Comparison of ENCODE assay signal across 12 mouse cellular contexts in genomic region chr3:148448465-148448864, GRCm38 (mm10).
DNase-seq lines count a peak whose midpoint lies in the region; ATAC-seq and TF ChIP-seq lines count a peak whose summit lies in the region.
"Had no signal": no experiment of that assay in that cellular context is flagged by ENCODE, and none has a peak within 500 bp of the region (broad histone marks: within the 10 kb centered on the region; RNA-seq: fewer than 3 reads in every experiment).

No protein-coding gene starts in this region.

- H3K4me1 ChIP-seq in forebrain, embryonic 11.5 days (replicated peaks; ENCODE audit: control insufficient read depth, insufficient read depth, low read length) = no peaks in the 10 kb centered on the region; the same call in 1 of the 2 replicates
- 0 out of 2 replicates have a peak, but pooled peaks cover 7% of the 10 kb centered on the region for H3K4me1 ChIP-seq in forebrain, embryonic 10.5 days
- H3K4me1 ChIP-seq in hindbrain, embryonic 12.5 days = no peaks in the 10 kb centered on the region
- H3K4me1 ChIP-seq in midbrain, embryonic 12.5 days = peaks cover 4% of the 10 kb centered on the region; the same call in 1 of the 2 replicates
- H3K4me1 ChIP-seq in heart, embryonic 10.5 days = no peaks in the 10 kb centered on the region
- H3K4me1 ChIP-seq: kidney, embryonic 15.5 days; liver, embryonic 12.5 days had no signal

- no peaks in the 10 kb centered on the region for H3K27me3 ChIP-seq in forebrain, embryonic 11.5 days (ENCODE audit: control insufficient read depth, insufficient read depth, low read length)
- no peaks in the 10 kb centered on the region for H3K27me3 ChIP-seq in forebrain, embryonic 10.5 days (ENCODE audit: poor library complexity, severe bottlenecking)
- no peaks in the 10 kb centered on the region for H3K27me3 ChIP-seq in hindbrain, embryonic 12.5 days
- no peaks in the 10 kb centered on the region for H3K27me3 ChIP-seq in midbrain, embryonic 12.5 days
- no peaks in the 10 kb centered on the region; the same call in 1 of the 2 replicates for H3K27me3 ChIP-seq in heart, embryonic 10.5 days (ENCODE audit: insufficient read depth, poor library complexity, severe bottlenecking)
- H3K27me3 ChIP-seq: kidney, embryonic 15.5 days; liver, embryonic 12.5 days had no signal

- H3K36me3 ChIP-seq in forebrain, embryonic 11.5 days (ENCODE audit: control insufficient read depth, insufficient read depth, low read length) = no peaks in the 10 kb centered on the region
- H3K36me3 ChIP-seq in forebrain, embryonic 10.5 days (replicated peaks) = no peaks in the 10 kb centered on the region
- H3K36me3 ChIP-seq in hindbrain, embryonic 12.5 days = no peaks in the 10 kb centered on the region
- no peaks in the 10 kb centered on the region for H3K36me3 ChIP-seq in midbrain, embryonic 12.5 days
- H3K36me3 ChIP-seq in heart, embryonic 10.5 days = no peaks in the 10 kb centered on the region
- H3K36me3 ChIP-seq: kidney, embryonic 15.5 days; liver, embryonic 12.5 days had no signal

- WGBS in forebrain, embryonic 11.5 days = 33% methylated on average over 1 of the region's 1 CpGs
- 65% methylated on average over 1 of the region's 1 CpGs for WGBS in forebrain, embryonic 10.5 days
- WGBS in hindbrain, embryonic 12.5 days = 23% methylated on average over 1 of the region's 1 CpGs
- WGBS in midbrain, embryonic 12.5 days = 20% methylated on average over 1 of the region's 1 CpGs
- whole genome bisulfite sequencing in heart, embryonic 10.5 days = 76% methylated on average over 1 of the region's 1 CpGs

- no peak overlapping the region for H3K27ac ChIP-seq in forebrain, embryonic 11.5 days (ENCODE audit: low read depth, low read length)
- H3K27ac ChIP-seq in forebrain, embryonic 10.5 days = no peak overlapping the region
- no peak overlapping the region for H3K27ac ChIP-seq in hindbrain, embryonic 12.5 days
- H3K27ac ChIP-seq in midbrain, embryonic 12.5 days (replicated peaks) = no peak overlapping the region
- no peak overlapping the region for H3K27ac ChIP-seq in heart, embryonic 10.5 days
- H3K27ac ChIP-seq: kidney, embryonic 15.5 days; liver, embryonic 12.5 days had no signal

- no peak for TF ChIP-seq CTCF in brain, embryonic 14.5 days (IDR thresholded peaks at IDR 0.05; ENCODE audit: borderline replicate concordance, extremely low read depth, insufficient read depth, insufficient read length)

- H3K9ac ChIP-seq in forebrain, embryonic 11.5 days (ENCODE audit: low read length) = no peak overlapping the region
- H3K9ac ChIP-seq in hindbrain, embryonic 12.5 days = no peak overlapping the region
- H3K9ac ChIP-seq in midbrain, embryonic 12.5 days (replicated peaks) = no peak overlapping the region
- H3K9ac ChIP-seq: kidney, embryonic 15.5 days; liver, embryonic 12.5 days had no signal

- no peak overlapping the region for H3K4me2 ChIP-seq in forebrain, embryonic 11.5 days (ENCODE audit: low read depth, low read length, severe bottlenecking)
- no peak overlapping the region for H3K4me2 ChIP-seq in hindbrain, embryonic 12.5 days (replicated peaks)
- H3K4me2 ChIP-seq in midbrain, embryonic 12.5 days (replicated peaks) = no peak overlapping the region
- H3K4me2 ChIP-seq: kidney, embryonic 15.5 days; liver, embryonic 12.5 days had no signal

- ATAC-seq in forebrain, embryonic 11.5 days (replicated peaks; ENCODE audit: low FRiP score) = peak; percentile 89
- ATAC-seq in hindbrain, embryonic 12.5 days (ENCODE audit: low FRiP score) = peak; percentile 87
- peak; percentile 92 for ATAC-seq in midbrain, embryonic 12.5 days (ENCODE audit: low FRiP score, low read depth)
- ATAC-seq: liver, embryonic 12.5 days had no signal

- no peak for TF ChIP-seq POLR2A in brain, embryonic 14.5 days (IDR thresholded peaks at IDR 0.05; ENCODE audit: borderline replicate concordance, extremely low read depth, insufficient read depth, insufficient read length, poor library complexity, severe bottlenecking)

- DNase-seq in forebrain, embryonic 11.5 days (ENCODE audit: low spot score) = no peak
- DNase-seq in forebrain, embryonic 10.5 days (ENCODE audit: extremely low spot score, low spot score) = no peak
- peak; percentile 88 for DNase-seq in brain, embryonic 14.5 days (ENCODE audit: low read depth)
- no peak for DNase-seq in heart, embryonic 10.5 days (ENCODE audit: low spot score)
- DNase-seq in left cerebral cortex, postnatal 10 days (ENCODE audit: extremely low spot score in 1 of 2, low spot score in 2 of 2) = no peak
- no peak for DNase-seq in heart, postnatal 14 days
- DNase-seq: cerebellum, postnatal 36 days; thymus, postnatal 4 days had no signal

- intact Hi-C loops in left cerebral cortex, postnatal 10 days (cut with DNase I) = no loop called here
- intact Hi-C loops in heart, postnatal 14 days (cut with DNase I) = no loop called here

- no peaks in the 10 kb centered on the region for H3K9me3 ChIP-seq in forebrain, embryonic 11.5 days (ENCODE audit: control insufficient read depth, low read length)
- no peaks in the 10 kb centered on the region for H3K9me3 ChIP-seq in forebrain, embryonic 10.5 days
- no peaks in the 10 kb centered on the region for H3K9me3 ChIP-seq in hindbrain, embryonic 12.5 days (replicated peaks)
- H3K9me3 ChIP-seq in midbrain, embryonic 12.5 days = no peaks in the 10 kb centered on the region
- no peaks in the 10 kb centered on the region for H3K9me3 ChIP-seq in heart, embryonic 10.5 days
- H3K9me3 ChIP-seq: kidney, embryonic 15.5 days; liver, embryonic 12.5 days had no signal

- H3K4me3 ChIP-seq in forebrain, embryonic 11.5 days (ENCODE audit: low read depth, low read length) = no peak overlapping the region
- H3K4me3 ChIP-seq in forebrain, embryonic 10.5 days = no peak overlapping the region
- no peak overlapping the region for H3K4me3 ChIP-seq in hindbrain, embryonic 12.5 days
- no peak overlapping the region for H3K4me3 ChIP-seq in midbrain, embryonic 12.5 days
- no peak overlapping the region for H3K4me3 ChIP-seq in heart, embryonic 10.5 days
- H3K4me3 ChIP-seq: kidney, embryonic 15.5 days; liver, embryonic 12.5 days had no signal
